Mouse (Mus musculus) lung, postnatal 0 days (tissue): ENCODE measurements around the gene Grm8.

Experiments used
- CTCF ChIP-seq: IDR thresholded peaks from 2 replicates; pipeline ENCODE4 v1.5.1; 2016; ENCODE audit warnings: antibody characterized with exemption, mild to moderate bottlenecking
- EP300 ChIP-seq: IDR thresholded peaks from 2 replicates; pipeline ENCODE4 v1.6.1; 2016; ENCODE audit warnings: antibody characterized with exemption, mild to moderate bottlenecking, control low read depth

GRCm38 (mm10) chr6:27982598-27982997, 152.4 kb downstream of the Grm8 start:
- no peak for TF ChIP-seq CTCF
- TF ChIP-seq EP300: no peak
